Mouse (Mus musculus): ENCODE measurements at regions not wholly inside any gene's neighbourhood (a gene's known extent, or its start where the extent isn't known, plus 50 kb on each side); places are given as distances from the start of the nearest gene placed in this dataset.

- WGBS: 79% methylated on average over 17 of the region's 17 CpGs
- Histone ChIP-seq H3K4me2 (no peak overlapping the region), H3K36me3 (replicated peaks) (no peaks in the 10 kb centered on the region), H3K9ac (no peak overlapping the region), H3K27ac (no peak overlapping the region), H3K4me1 (peaks cover 9% of the 10 kb centered on the region; the same call in 1 of the 2 replicates), H3K9me3 (no peaks in the 10 kb centered on the region), H3K27me3 (no peaks in the 10 kb centered on the region), H3K4me3 (replicated peaks) (no peak overlapping the region)
- no peak for ATAC-seq (ENCODE audit: low FRiP score)
These were observed 92.0 kb upstream of the Sgk1 start for GRCm38 (mm10) chr10:21789847-21790530.

GRCm38 (mm10) chr10:21790991-21791390, 91.0 kb upstream of the Sgk1 start:
- Histone ChIP-seq H3K4me2 (no peak overlapping the region), H3K27ac (no peak overlapping the region), H3K27me3 (no peaks in the 10 kb centered on the region), H3K9me3 (no peaks in the 10 kb centered on the region), H3K9ac (no peak overlapping the region), H3K36me3 (replicated peaks) (no peaks in the 10 kb centered on the region), H3K4me1 (peaks cover 7% of the 10 kb centered on the region; the same call in 1 of the 2 replicates), H3K4me3 (replicated peaks) (no peak overlapping the region)
- 91% methylated on average over 3 of the region's 3 CpGs for WGBS
- no peak for ATAC-seq (ENCODE audit: low FRiP score)

GRCm38 (mm10) chr10:21792431-21792830, 89.6 kb upstream of the Sgk1 start:
- no peak overlapping the region for H3K27ac ChIP-seq
- WGBS: 45% methylated on average over 10 of the region's 10 CpGs
- H3K27me3 ChIP-seq: no peaks in the 10 kb centered on the region
- ATAC-seq (ENCODE audit: low FRiP score): no peak
- H3K4me3 ChIP-seq (replicated peaks): no peak overlapping the region
- no peaks in the 10 kb centered on the region for H3K36me3 ChIP-seq (replicated peaks)
- H3K4me2 ChIP-seq: no peak overlapping the region
- no peak overlapping the region for H3K9ac ChIP-seq
- H3K9me3 ChIP-seq: no peaks in the 10 kb centered on the region
- peaks cover 7% of the 10 kb centered on the region; the same call in 1 of the 2 replicates for H3K4me1 ChIP-seq

GRCm38 (mm10) chr10:21793641-21794040, 88.3 kb upstream of the Sgk1 start:
- no peaks in the 10 kb centered on the region for H3K9me3 ChIP-seq
- H3K9ac ChIP-seq: no peak overlapping the region
- 88% methylated on average over 11 of the region's 11 CpGs for WGBS
- no peaks in the 10 kb centered on the region for H3K36me3 ChIP-seq (replicated peaks)
- H3K4me2 ChIP-seq: no peak overlapping the region
- H3K27ac ChIP-seq: no peak overlapping the region
- no peaks in the 10 kb centered on the region for H3K27me3 ChIP-seq
- peaks cover 7% of the 10 kb centered on the region; the same call in 1 of the 2 replicates for H3K4me1 ChIP-seq
- no peak overlapping the region for H3K4me3 ChIP-seq (replicated peaks)
- ATAC-seq (ENCODE audit: low FRiP score): no peak

GRCm38 (mm10) chr10:21796386-21796785, 85.6 kb upstream of the Sgk1 start:
- H3K4me3 ChIP-seq (replicated peaks): no peak overlapping the region

GRCm38 (mm10) chr10:21798103-21798502, 83.9 kb upstream of the Sgk1 start:
- 84% methylated on average over 6 of the region's 6 CpGs for WGBS
- H3K36me3 ChIP-seq (replicated peaks): no peaks in the 10 kb centered on the region
- H3K27ac ChIP-seq: no peak overlapping the region
- no peak overlapping the region for H3K4me3 ChIP-seq (replicated peaks)
- no peaks in the 10 kb centered on the region for H3K9me3 ChIP-seq
- H3K27me3 ChIP-seq: no peaks in the 10 kb centered on the region
- H3K4me1 ChIP-seq: no peaks in the 10 kb centered on the region
- no peak overlapping the region for H3K4me2 ChIP-seq
- no peak for ATAC-seq (ENCODE audit: low FRiP score)
- H3K9ac ChIP-seq: no peak overlapping the region

More at GRCm38 (mm10) chr10:21796386-21796785, 85.6 kb upstream of the Sgk1 start:
- H3K9ac ChIP-seq: no peak overlapping the region
- no peaks in the 10 kb centered on the region for H3K27me3 ChIP-seq
- H3K4me2 ChIP-seq: no peak overlapping the region
- H3K4me1 ChIP-seq: peaks cover 7% of the 10 kb centered on the region; the same call in 1 of the 2 replicates
- H3K27ac ChIP-seq: no peak overlapping the region
- no peaks in the 10 kb centered on the region for H3K9me3 ChIP-seq
- ATAC-seq (ENCODE audit: low FRiP score): no peak
- 92% methylated on average over 4 of the region's 4 CpGs for WGBS
- no peaks in the 10 kb centered on the region for H3K36me3 ChIP-seq (replicated peaks)

- Histone ChIP-seq H3K9me3 (no peaks in the 10 kb centered on the region), H3K27me3 (no peaks in the 10 kb centered on the region), H3K27ac (no peak overlapping the region), H3K4me1 (no peaks in the 10 kb centered on the region), H3K36me3 (replicated peaks) (no peaks in the 10 kb centered on the region), H3K4me2 (no peak overlapping the region), H3K4me3 (replicated peaks) (no peak overlapping the region), H3K9ac (no peak overlapping the region)
- no peak for ATAC-seq (ENCODE audit: low FRiP score)
- WGBS: 90% methylated on average over 5 of the region's 5 CpGs
These were observed 80.4 kb upstream of the Sgk1 start for GRCm38 (mm10) chr10:21801556-21801955.

GRCm38 (mm10) chr10:21803184-21803583, 78.8 kb upstream of the Sgk1 start:
- Histone ChIP-seq H3K9me3 (no peaks in the 10 kb centered on the region), H3K27ac (no peak overlapping the region), H3K4me1 (no peaks in the 10 kb centered on the region), H3K36me3 (replicated peaks) (no peaks in the 10 kb centered on the region), H3K9ac (no peak overlapping the region), H3K4me3 (replicated peaks) (no peak overlapping the region), H3K27me3 (no peaks in the 10 kb centered on the region), H3K4me2 (no peak overlapping the region)
- ATAC-seq (ENCODE audit: low FRiP score): no peak

GRCm38 (mm10) chr10:21804761-21805160, 77.2 kb upstream of the Sgk1 start:
- no peaks in the 10 kb centered on the region for H3K36me3 ChIP-seq (replicated peaks)
- H3K4me2 ChIP-seq: no peak overlapping the region
- H3K4me1 ChIP-seq: no peaks in the 10 kb centered on the region
- no peak overlapping the region for H3K9ac ChIP-seq
- WGBS: 93% methylated on average over 2 of the region's 2 CpGs
- H3K9me3 ChIP-seq: no peaks in the 10 kb centered on the region
- no peaks in the 10 kb centered on the region for H3K27me3 ChIP-seq
- no peak for ATAC-seq (ENCODE audit: low FRiP score)
- no peak overlapping the region for H3K4me3 ChIP-seq (replicated peaks)
- no peak overlapping the region for H3K27ac ChIP-seq

- 64% methylated on average over 6 of the region's 6 CpGs for WGBS
- Histone ChIP-seq H3K4me3 (replicated peaks) (no peak overlapping the region), H3K36me3 (replicated peaks) (no peaks in the 10 kb centered on the region), H3K4me2 (no peak overlapping the region), H3K9ac (no peak overlapping the region), H3K4me1 (no peaks in the 10 kb centered on the region), H3K27ac (no peak overlapping the region), H3K9me3 (no peaks in the 10 kb centered on the region), H3K27me3 (no peaks in the 10 kb centered on the region)
- no peak for ATAC-seq (ENCODE audit: low FRiP score)
These were observed 76.4 kb upstream of the Sgk1 start for GRCm38 (mm10) chr10:21805606-21806005.

GRCm38 (mm10) chr10:21806716-21807115, 75.3 kb upstream of the Sgk1 start:
- Histone ChIP-seq H3K4me2 (no peak overlapping the region), H3K4me3 (replicated peaks) (no peak overlapping the region), H3K36me3 (replicated peaks) (no peaks in the 10 kb centered on the region), H3K27ac (no peak overlapping the region), H3K4me1 (no peaks in the 10 kb centered on the region), H3K9ac (no peak overlapping the region), H3K27me3 (no peaks in the 10 kb centered on the region), H3K9me3 (no peaks in the 10 kb centered on the region)
- 97% methylated on average over 4 of the region's 4 CpGs for WGBS
- no peak for ATAC-seq (ENCODE audit: low FRiP score)

GRCm38 (mm10) chr10:21819686-21820085, 62.3 kb upstream of the Sgk1 start:
- Histone ChIP-seq H3K4me3 (replicated peaks) (no peak overlapping the region), H3K9me3 (no peaks in the 10 kb centered on the region), H3K9ac (no peak overlapping the region), H3K36me3 (replicated peaks) (no peaks in the 10 kb centered on the region), H3K27me3 (no peaks in the 10 kb centered on the region), H3K4me2 (no peak overlapping the region), H3K27ac (no peak overlapping the region), H3K4me1 (peaks cover 7% of the 10 kb centered on the region; the same call in 1 of the 2 replicates)
- no peak for ATAC-seq (ENCODE audit: low FRiP score)
- 87% methylated on average over 3 of the region's 3 CpGs for WGBS

- no peak overlapping the region for H3K9ac ChIP-seq
- H3K9me3 ChIP-seq: no peaks in the 10 kb centered on the region
- H3K4me1 ChIP-seq: peaks cover 7% of the 10 kb centered on the region; the same call in 1 of the 2 replicates
- H3K27ac ChIP-seq: no peak overlapping the region
- H3K36me3 ChIP-seq (replicated peaks): no peaks in the 10 kb centered on the region
- no peak overlapping the region for H3K4me2 ChIP-seq
- ATAC-seq (ENCODE audit: low FRiP score): no peak
- 76% methylated on average over 5 of the region's 5 CpGs for WGBS
- H3K4me3 ChIP-seq (replicated peaks): no peak overlapping the region
- H3K27me3 ChIP-seq: no peaks in the 10 kb centered on the region
These were observed 60.6 kb upstream of the Sgk1 start for GRCm38 (mm10) chr10:21821421-21821820.

All from forebrain, embryonic 12.5 days (tissue).